In the genomic region with DNA sequence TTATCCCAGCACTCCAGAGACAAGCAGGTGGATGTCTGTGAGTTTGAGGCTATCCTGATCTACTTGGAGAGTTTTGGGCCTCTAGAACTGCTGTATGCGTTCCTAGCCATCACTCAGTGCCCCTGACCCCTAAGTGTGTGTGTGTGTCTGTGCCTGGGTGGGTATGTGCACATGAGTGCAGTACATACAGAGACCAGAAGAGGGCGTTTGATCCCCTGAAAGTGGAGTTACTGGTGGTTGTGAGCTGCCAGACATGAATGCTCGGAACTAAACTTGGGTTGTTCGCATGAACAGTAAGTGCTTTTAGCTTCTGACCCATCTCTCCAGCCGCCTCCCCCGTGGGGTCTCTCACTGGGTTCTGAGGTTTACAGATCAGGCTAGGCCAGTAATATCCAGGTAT, we compare ENCODE assay signal across 31 mouse cellular contexts. TPM values are rescaled to one million over a fixed set of nuclear protein-coding genes. Genes with fewer than 3 reads are reported as not detected.
DNase-seq lines count a peak whose midpoint lies in the region; ATAC-seq and TF ChIP-seq lines count a peak whose summit lies in the region.
"Had no signal": no experiment of that assay in that cellular context is flagged by ENCODE, and none has a peak within 500 bp of the region (broad histone marks: within the 10 kb centered on the region; RNA-seq: fewer than 3 reads in every experiment).

No protein-coding gene starts in this region.

- H3K36me3 ChIP-seq in testis, adult 2 months (ENCODE audit: control insufficient read depth, insufficient read depth, low read length) = no peaks in the 10 kb centered on the region
- H3K36me3 ChIP-seq in midbrain, embryonic 14.5 days (ENCODE audit: control insufficient read depth, insufficient read depth, low read length) = no peaks in the 10 kb centered on the region
- H3K36me3 ChIP-seq: forebrain, embryonic 10.5 days; heart, embryonic 15.5 days had no signal

- WGBS in midbrain, embryonic 14.5 days = 84% methylated on average over 6 of the region's 6 CpGs

- no peak for DNase-seq in gastrocnemius, adult 2 months
- DNase-seq in gastrocnemius, postnatal 14 days = no peak
- DNase-seq in layer of hippocampus, adult 2 months (ENCODE audit: low spot score in 2 of 2) = no peak
- DNase-seq in layer of hippocampus, adult 18-20 months (ENCODE audit: low spot score in 2 of 2) = no peak
- DNase-seq in testis, postnatal 10 days (ENCODE audit: low spot score) = no peak
- DNase-seq in ZHBTc4 (ENCODE audit: low read depth, low spot score) = peak; percentile 60
- no peak for DNase-seq in midbrain, embryonic 14.5 days
- DNase-seq: adrenal gland, postnatal 10 days; B cell, adult 2 months; cerebellum, adult 11 months; cerebellum, adult 8-10 months; cerebellum, postnatal 14 days; embryo, embryonic 11 days; heart, adult 2 months; heart, postnatal 14 days had no signal

- H3K4me3 ChIP-seq in gastrocnemius, adult 2 months = no peak overlapping the region
- H3K4me3 ChIP-seq in layer of hippocampus, adult 2 months = no peak overlapping the region
- H3K4me3 ChIP-seq in testis, adult 2 months (ENCODE audit: control insufficient read depth, low read depth, low read length) = no peak overlapping the region
- no peak overlapping the region for H3K4me3 ChIP-seq in midbrain, embryonic 14.5 days (replicated peaks; ENCODE audit: low read depth, low read length)
- H3K4me3 ChIP-seq: embryonic facial prominence, embryonic 15.5 days; erythroblast, embryonic 14.5 days; forebrain, embryonic 10.5 days; heart, adult 2 months; heart, embryonic 15.5 days had no signal

- no peak overlapping the region for H3K4me2 ChIP-seq in midbrain, embryonic 14.5 days (ENCODE audit: low read length)
- H3K4me2 ChIP-seq: embryonic facial prominence, embryonic 15.5 days; heart, embryonic 11.5 days; heart, embryonic 15.5 days; hindbrain, embryonic 14.5 days had no signal

- H3K9ac ChIP-seq in midbrain, embryonic 14.5 days (replicated peaks; ENCODE audit: low read length) = no peak overlapping the region
- H3K9ac ChIP-seq: embryonic facial prominence, embryonic 15.5 days; heart, embryonic 15.5 days; hindbrain, embryonic 14.5 days had no signal

- TF ChIP-seq POLR2A in testis, adult 2 months (IDR thresholded peaks at IDR 0.05; ENCODE audit: control insufficient read depth, low read depth, low read length) = no peak

- H3K9me3 ChIP-seq in midbrain, embryonic 14.5 days (ENCODE audit: control insufficient read depth, low read length) = no peaks in the 10 kb centered on the region
- H3K9me3 ChIP-seq: embryonic facial prominence, embryonic 15.5 days; heart, embryonic 15.5 days had no signal

- peaks cover 13% of the 10 kb centered on the region for H3K4me1 ChIP-seq in testis, adult 2 months (ENCODE audit: control insufficient read depth, insufficient read depth, low read length)
- no peaks in the 10 kb centered on the region for H3K4me1 ChIP-seq in midbrain, embryonic 14.5 days (ENCODE audit: control insufficient read depth, insufficient read depth, low read length)
- H3K4me1 ChIP-seq: embryonic facial prominence, embryonic 15.5 days; heart, embryonic 15.5 days had no signal

- H3K27me3 ChIP-seq in testis, adult 2 months (ENCODE audit: control insufficient read depth, insufficient read depth, low read length) = no peaks in the 10 kb centered on the region
- H3K27me3 ChIP-seq in midbrain, embryonic 14.5 days (ENCODE audit: control insufficient read depth, insufficient read depth, low read length) = no peaks in the 10 kb centered on the region
- H3K27me3 ChIP-seq: embryonic facial prominence, embryonic 15.5 days had no signal

- intact Hi-C loops in gastrocnemius, adult 2 months (cut with DNase I) = no loop called here
- intact Hi-C loops in gastrocnemius, postnatal 14 days (cut with DNase I; ENCODE audit: low total_unique reads) = no loop called here

- no peak overlapping the region for H3K27ac ChIP-seq in gastrocnemius, adult 2 months
- H3K27ac ChIP-seq in layer of hippocampus, adult 2 months = no peak overlapping the region
- H3K27ac ChIP-seq in testis, adult 2 months (ENCODE audit: control insufficient read depth, insufficient read depth, low read depth, low read length) = no peak overlapping the region
- no peak overlapping the region for H3K27ac ChIP-seq in midbrain, embryonic 14.5 days (replicated peaks; ENCODE audit: low read depth, low read length)
- H3K27ac ChIP-seq: embryonic facial prominence, embryonic 15.5 days; forebrain, embryonic 10.5 days; heart, adult 2 months; heart, embryonic 15.5 days; hindbrain, embryonic 14.5 days had no signal

- ATAC-seq in midbrain, embryonic 14.5 days (ENCODE audit: low FRiP score, low TSS enrichment) = no peak
- ATAC-seq: CD4-positive, CD25-positive, alpha-beta regulatory T cell, adult 4 months; forebrain, embryonic 14.5 days had no signal

- peak; percentile 13; the same call in 1 of the 2 replicates for TF ChIP-seq CTCF in gastrocnemius, adult 2 months (IDR thresholded peaks at IDR 0.05)
- peak; percentile 23; the same call in 1 of the 2 replicates for TF ChIP-seq CTCF in layer of hippocampus, adult 2 months (conservative IDR thresholded peaks at IDR 0.05)
- TF ChIP-seq CTCF in testis, adult 2 months (IDR thresholded peaks at IDR 0.05; ENCODE audit: control insufficient read depth, insufficient read depth, insufficient replicate concordance, low read depth, low read length) = peak; percentile 31; the same call in 1 of the 2 replicates

RNA-seq across cellular contexts. Expression of gene Phldb3, which starts 12.4 kb away (rescaled TPM):
- total RNA-seq in gastrocnemius, adult 2 months (2021) = under 1 TPM; 0.54 to 0.59 TPM
- total RNA-seq in gastrocnemius, postnatal 14 days (2021) = under 1 TPM; 0.59 to 0.66 TPM
- under 1 TPM in 1 of 2 experiments, not detected in 1; 0.22 TPM for total RNA-seq in layer of hippocampus, adult 2 months (2021)
- under 1 TPM; 0.17 to 0.63 TPM for total RNA-seq in layer of hippocampus, adult 18-20 months (2021)
- polyA plus RNA-seq in testis, adult 2 months (2012; rRNA removed) = 0.52 and 0.85 TPM in 2 replicates
- not detected in 2 replicates for polyA plus RNA-seq in midbrain, embryonic 14.5 days (2014; fragmentation: Nextera tagmentation; extraction: Ambion mirVana)
- polyA plus RNA-seq: forebrain, embryonic 10.5 days; forebrain, embryonic 14.5 days; hindbrain, embryonic 14.5 days had no signal

RNA-seq across cellular contexts. Expression of gene Lypd3, which starts 13.4 kb away (rescaled TPM):
- not detected for total RNA-seq in gastrocnemius, adult 2 months (2021)
- not detected for total RNA-seq in gastrocnemius, postnatal 14 days (2021)
- total RNA-seq in layer of hippocampus, adult 2 months (2021) = under 1 TPM; 0.51 to 0.56 TPM
- total RNA-seq in layer of hippocampus, adult 18-20 months (2021) = 1 to 10 TPM in 1 of 2 experiments, under 1 TPM in 1; 0.57 to 1.3 TPM
- polyA plus RNA-seq in testis, adult 2 months (2012; rRNA removed) = 0.06 and 0.16 TPM in 2 replicates
- 0.13 and 0.26 TPM in 2 replicates for polyA plus RNA-seq in midbrain, embryonic 14.5 days (2014; fragmentation: Nextera tagmentation; extraction: Ambion mirVana)
- total RNA-seq: common myeloid progenitor, adult 5-6 weeks; gastrocnemius, adult 8-10 months; gastrocnemius, postnatal 4 days; heart, adult 2 months; heart, postnatal 14 days; hematopoietic stem cell, adult 5-6 weeks had no signal
- polyA plus RNA-seq: CD4-positive, CD25-positive, alpha-beta regulatory T cell, adult 4 months; erythroblast, embryonic 14.5 days; heart, adult 2 months had no signal

RNA-seq across cellular contexts. Expression of gene Zfp575, which starts 35.5 kb away (rescaled TPM):
- under 1 TPM in 1 of 2 experiments, not detected in 1; 0.17 TPM for total RNA-seq in gastrocnemius, adult 2 months (2021)
- total RNA-seq in gastrocnemius, postnatal 14 days (2021) = under 1 TPM; 0.38 to 0.45 TPM
- total RNA-seq in layer of hippocampus, adult 2 months (2021) = 1 to 10 TPM; 5.2 to 6.7 TPM
- 1 to 10 TPM; 5.7 TPM for total RNA-seq in layer of hippocampus, adult 18-20 months (2021)
- 0.04 and 0.06 TPM in 2 replicates for polyA plus RNA-seq in testis, adult 2 months (2012; rRNA removed)
- 9.2 and 12.1 TPM in 2 replicates for polyA plus RNA-seq in midbrain, embryonic 14.5 days (2014; fragmentation: Nextera tagmentation; extraction: Ambion mirVana)
- total RNA-seq: common myeloid progenitor, adult 5-6 weeks; hematopoietic stem cell, adult 5-6 weeks had no signal

RNA-seq across cellular contexts. Expression of gene Ethe1, which starts 35.6 kb away (rescaled TPM):
- total RNA-seq in gastrocnemius, adult 2 months (2021) = 10 to 100 TPM; 22.0 to 27.4 TPM
- 10 to 100 TPM; 12.0 to 15.3 TPM for total RNA-seq in gastrocnemius, postnatal 14 days (2021)
- total RNA-seq in layer of hippocampus, adult 2 months (2021) = 10 to 100 TPM; 10.1 to 11.0 TPM
- total RNA-seq in layer of hippocampus, adult 18-20 months (2021) = 10 to 100 TPM; 11.8 to 13.3 TPM
- polyA plus RNA-seq in testis, adult 2 months (2012; rRNA removed) = 1.3 and 1.5 TPM in 2 replicates
- 18.5 and 24.2 TPM in 2 replicates for polyA plus RNA-seq in midbrain, embryonic 14.5 days (2014; fragmentation: Nextera tagmentation; extraction: Ambion mirVana)

RNA-seq across cellular contexts. Expression of gene Tex101, which starts 53.5 kb away (rescaled TPM):
- total RNA-seq in gastrocnemius, adult 2 months (2021) = not detected
- not detected for total RNA-seq in gastrocnemius, postnatal 14 days (2021)
- total RNA-seq in layer of hippocampus, adult 2 months (2021) = not detected
- total RNA-seq in layer of hippocampus, adult 18-20 months (2021) = not detected
- 418 and 545 TPM in 2 replicates for polyA plus RNA-seq in testis, adult 2 months (2012; rRNA removed)
- polyA plus RNA-seq in midbrain, embryonic 14.5 days (2014; fragmentation: Nextera tagmentation; extraction: Ambion mirVana) = not detected in 2 replicates
- total RNA-seq: adrenal gland, postnatal 10 days; adrenal gland, postnatal 4 days; common myeloid progenitor, adult 5-6 weeks; gastrocnemius, adult 8-10 months; gastrocnemius, postnatal 4 days; heart, adult 2 months; heart, postnatal 14 days; hematopoietic stem cell, adult 5-6 weeks had no signal
- polyA plus RNA-seq: brain, embryonic 14.5 days; CD4-positive, CD25-positive, alpha-beta regulatory T cell, adult 4 months; embryonic facial prominence, embryonic 11.5 days; embryonic facial prominence, embryonic 15.5 days; erythroblast, embryonic 14.5 days; forebrain, embryonic 10.5 days; forebrain, embryonic 14.5 days; heart, embryonic 11.5 days; heart, embryonic 15.5 days; hindbrain, embryonic 14.5 days had no signal

Comparison
In these comparisons a context has a peak if more than half of its experiments do, and no peak if none do; other contexts are left out.
1. RNA of gene Zfp575, which starts 35.5 kb away (total RNA-seq): 5.2 to 6.7 TPM in layer of hippocampus, adult 2 months and 5.7 TPM in layer of hippocampus, adult 18-20 months; 0.38 to 0.45 TPM in gastrocnemius, postnatal 14 days and 0.17 TPM in gastrocnemius, adult 2 months; every median in the first group is over 4 times any median in the second.
2. Peak in every context shown above with its lines, with median percentiles within 50 percentile points of each other: CTCF ChIP-seq.